Mouse (Mus musculus): Measurements from ENCODE around the gene Slc25a41. TPM values are rescaled to one million over a fixed set of nuclear protein-coding genes. Genes with fewer than 3 reads are reported as not detected.

The Slc25a41 gene
- polyA plus RNA-seq, 2 experiments: 0.13 to 0.26 TPM

DNA sequence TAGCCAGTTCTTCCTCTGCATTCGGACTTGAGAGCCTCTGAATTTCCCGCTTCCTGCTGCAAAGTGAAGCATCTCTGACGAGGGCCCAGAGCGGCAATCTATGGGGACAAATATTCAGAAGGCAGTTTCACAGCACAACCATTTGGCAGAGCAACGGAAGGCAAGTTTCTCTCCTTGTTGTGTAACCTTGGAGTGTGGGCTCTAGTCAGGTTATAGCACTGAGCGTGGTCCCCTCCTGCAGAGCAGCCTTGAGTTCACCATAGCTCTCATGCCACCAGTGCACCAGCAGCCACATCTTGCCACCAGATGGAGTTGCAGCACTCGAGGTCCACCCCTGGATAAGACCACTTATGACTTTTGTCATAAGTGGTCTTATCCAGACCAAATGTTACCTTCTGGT lies 53.0 kb downstream of the Slc25a41 start:
- DNase-seq (ENCODE audit: low spot score) (no peak), ATAC-seq (ENCODE audit: low FRiP score, low read depth) (no peak)
- no peak overlapping the region for H3K4me2 ChIP-seq (replicated peaks; ENCODE audit: low read depth, low read length, severe bottlenecking)

DNA sequence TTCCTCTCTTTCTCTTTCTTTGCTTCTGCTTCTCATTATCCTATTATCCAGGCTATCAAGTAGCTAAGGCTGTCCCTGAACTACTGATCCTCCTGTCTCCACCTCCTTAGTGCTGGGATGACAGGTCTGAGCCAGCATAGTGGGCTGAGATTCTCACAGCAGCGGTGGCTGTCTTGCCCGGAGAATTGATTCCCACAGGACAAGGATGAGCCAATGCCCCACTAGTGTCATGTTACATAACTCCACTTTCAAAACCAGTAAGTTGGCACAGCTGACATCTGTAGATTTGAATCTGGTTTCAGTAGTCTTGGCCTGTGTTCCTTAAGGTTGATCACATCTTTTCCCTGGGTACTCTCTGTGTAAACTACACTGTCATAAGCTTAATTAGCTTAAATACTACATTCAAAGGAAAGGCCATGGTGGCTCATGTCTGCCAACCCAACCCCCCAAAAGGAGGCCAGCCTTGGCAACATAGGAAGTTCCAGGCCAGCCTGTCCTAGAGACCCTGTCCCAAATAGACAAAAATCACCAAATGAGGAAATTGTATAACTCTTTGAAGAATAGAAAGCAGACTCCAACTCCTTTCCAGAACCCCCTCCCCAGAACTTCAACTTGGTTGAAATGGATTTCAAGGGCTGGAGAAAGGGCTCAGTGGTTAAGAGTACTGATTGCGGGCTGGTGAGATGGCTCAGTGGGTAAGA lies 55.2 kb downstream of the Slc25a41 start:
- Histone ChIP-seq H3K36me3 (ENCODE audit: control insufficient read depth, insufficient read depth, low read length) (0 out of 2 replicates have a peak, but pooled peaks cover under 1% of the 10 kb centered on the region), H3K27ac (replicated peaks; ENCODE audit: low read depth, low read length) (no peak overlapping the region), H3K4me1 (ENCODE audit: control insufficient read depth, insufficient read depth, low read length) (peaks cover 5% of the 10 kb centered on the region; the same call in 1 of the 2 replicates), H3K4me2 (replicated peaks; ENCODE audit: low read depth, low read length, severe bottlenecking) (no peak overlapping the region), H3K9ac (ENCODE audit: low read depth, low read length, severe bottlenecking) (no peak overlapping the region), H3K27me3 (ENCODE audit: control insufficient read depth, insufficient read depth, low read length) (no peaks in the 10 kb centered on the region), H3K9me3 (ENCODE audit: control insufficient read depth, low read length) (no peaks in the 10 kb centered on the region), H3K4me3 (replicated peaks; ENCODE audit: low read length) (no peak overlapping the region)
- DNase-seq (ENCODE audit: low spot score) (no peak), ATAC-seq (ENCODE audit: low FRiP score, low read depth) (no peak)
- WGBS: 79% methylated on average over 3 of the region's 3 CpGs
- TF ChIP-seq POLR2A (IDR thresholded peaks at IDR 0.05; ENCODE audit: borderline replicate concordance, extremely low read depth, insufficient read depth, insufficient read length): no peak

More for the DNA sequence above, 53.0 kb downstream of the Slc25a41 start:
- H3K4me3 ChIP-seq (replicated peaks; ENCODE audit: low read length): no peak overlapping the region
- H3K27me3 ChIP-seq (ENCODE audit: control insufficient read depth, insufficient read depth, low read length): no peaks in the 10 kb centered on the region
- no peaks in the 10 kb centered on the region for H3K9me3 ChIP-seq (ENCODE audit: control insufficient read depth, low read length)
- H3K36me3 ChIP-seq (ENCODE audit: control insufficient read depth, insufficient read depth, low read length): peaks cover 17% of the 10 kb centered on the region
- no peak overlapping the region for H3K27ac ChIP-seq (replicated peaks; ENCODE audit: low read depth, low read length)
- no peak for TF ChIP-seq POLR2A (IDR thresholded peaks at IDR 0.05; ENCODE audit: borderline replicate concordance, extremely low read depth, insufficient read depth, insufficient read length)
- 78% methylated on average over 7 of the region's 7 CpGs for WGBS
- no peak overlapping the region for H3K9ac ChIP-seq (ENCODE audit: low read depth, low read length, severe bottlenecking)
- H3K4me1 ChIP-seq (ENCODE audit: control insufficient read depth, insufficient read depth, low read length): peaks cover 5% of the 10 kb centered on the region; the same call in 1 of the 2 replicates

DNA sequence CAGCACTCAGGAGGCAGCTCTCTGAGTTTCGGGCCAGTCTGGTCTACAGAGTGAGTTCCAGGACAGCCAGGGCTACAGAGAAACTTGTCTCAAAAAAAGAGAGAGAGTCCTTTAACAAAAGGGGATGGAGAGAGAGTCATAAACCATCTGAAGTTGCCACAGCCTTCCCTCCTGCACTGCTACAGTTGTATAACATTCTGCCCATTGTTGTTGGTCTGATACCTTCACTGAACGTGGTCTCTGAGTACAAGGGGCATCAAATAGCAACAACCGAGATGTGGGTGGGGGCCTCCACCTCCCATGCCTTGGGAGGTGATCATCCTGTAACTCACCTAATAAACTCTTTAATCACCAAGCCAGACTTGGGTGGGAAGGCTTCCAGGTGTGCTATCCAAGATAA lies 55.8 kb downstream of the Slc25a41 start:
- 70% methylated on average over 3 of the region's 3 CpGs for WGBS
- Histone ChIP-seq H3K36me3 (ENCODE audit: control insufficient read depth, insufficient read depth, low read length) (no peaks in the 10 kb centered on the region), H3K4me3 (replicated peaks; ENCODE audit: low read length) (no peak overlapping the region), H3K27me3 (ENCODE audit: control insufficient read depth, insufficient read depth, low read length) (no peaks in the 10 kb centered on the region), H3K9ac (ENCODE audit: low read depth, low read length, severe bottlenecking) (no peak overlapping the region), H3K9me3 (ENCODE audit: control insufficient read depth, low read length) (no peaks in the 10 kb centered on the region), H3K4me2 (replicated peaks; ENCODE audit: low read depth, low read length, severe bottlenecking) (no peak overlapping the region), H3K4me1 (ENCODE audit: control insufficient read depth, insufficient read depth, low read length) (no peaks in the 10 kb centered on the region), H3K27ac (replicated peaks; ENCODE audit: low read depth, low read length) (no peak overlapping the region)
- no peak for TF ChIP-seq POLR2A (IDR thresholded peaks at IDR 0.05; ENCODE audit: borderline replicate concordance, extremely low read depth, insufficient read depth, insufficient read length)
- no peak for DNase-seq (ENCODE audit: low spot score)
- ATAC-seq (ENCODE audit: low FRiP score, low read depth): no peak

DNA sequence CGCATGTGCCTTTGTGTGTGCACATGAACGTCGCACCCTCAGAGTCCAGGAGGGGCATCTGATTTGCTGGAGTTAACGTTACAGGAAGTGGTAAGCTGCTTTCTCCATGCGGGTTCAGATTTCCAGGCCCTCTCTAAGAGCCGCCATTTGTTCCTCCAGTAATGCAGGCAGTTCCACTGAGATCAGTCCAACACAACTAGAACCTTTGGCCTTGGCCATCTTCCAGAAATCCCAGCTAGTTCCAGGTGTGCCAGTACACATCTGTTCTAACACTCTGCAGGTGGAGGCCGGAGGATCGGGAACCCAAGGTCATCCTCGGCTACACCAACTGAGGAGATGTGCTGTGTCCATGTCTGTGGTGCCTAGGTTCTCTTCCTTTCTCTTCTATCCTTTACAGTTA lies 56.6 kb downstream of the Slc25a41 start:
- no peaks in the 10 kb centered on the region for H3K4me1 ChIP-seq (ENCODE audit: control insufficient read depth, insufficient read depth, low read length)
- H3K36me3 ChIP-seq (ENCODE audit: control insufficient read depth, insufficient read depth, low read length): no peaks in the 10 kb centered on the region
- H3K4me2 ChIP-seq (replicated peaks; ENCODE audit: low read depth, low read length, severe bottlenecking): no peak overlapping the region
- no peaks in the 10 kb centered on the region for H3K27me3 ChIP-seq (ENCODE audit: control insufficient read depth, insufficient read depth, low read length)
- no peak for ATAC-seq (ENCODE audit: low FRiP score, low read depth)
- no peak for DNase-seq (ENCODE audit: low spot score)
- no peak for TF ChIP-seq POLR2A (IDR thresholded peaks at IDR 0.05; ENCODE audit: borderline replicate concordance, extremely low read depth, insufficient read depth, insufficient read length)
- 75% methylated on average over 9 of the region's 9 CpGs for WGBS
- no peaks in the 10 kb centered on the region for H3K9me3 ChIP-seq (ENCODE audit: control insufficient read depth, low read length)
- no peak overlapping the region for H3K9ac ChIP-seq (ENCODE audit: low read depth, low read length, severe bottlenecking)
- no peak overlapping the region for H3K27ac ChIP-seq (replicated peaks; ENCODE audit: low read depth, low read length)
- no peak overlapping the region for H3K4me3 ChIP-seq (replicated peaks; ENCODE audit: low read length)

Other genes starting within 250 kb of the Slc25a41 start
- gene Rfx2, start 210.6 kb downstream of the Slc25a41 start, polyA plus RNA-seq (2012; rRNA removed): 8.2 and 12.1 TPM in 2 replicates
- gene Rfx2, start 210.6 kb downstream of the Slc25a41 start, polyA plus RNA-seq (2014; fragmentation: Nextera tagmentation; extraction: Ambion mirVana): 4.2 and 4.5 TPM in 2 replicates
- gene Acsbg2, start 167.2 kb downstream of the Slc25a41 start, polyA plus RNA-seq (2012; rRNA removed): 0.03 TPM in 1 of 2 replicates, not detected in the other
- not detected in 2 replicates for gene Acsbg2, start 167.2 kb downstream of the Slc25a41 start, polyA plus RNA-seq (2014; fragmentation: Nextera tagmentation; extraction: Ambion mirVana)
- 0.03 and 0.08 TPM in 2 replicates for gene 1700061G19Rik, start 166.2 kb downstream of the Slc25a41 start, polyA plus RNA-seq (2012; rRNA removed)
- gene 1700061G19Rik, start 166.2 kb downstream of the Slc25a41 start, polyA plus RNA-seq (2014; fragmentation: Nextera tagmentation; extraction: Ambion mirVana): 0.26 TPM in 2 replicates
- 98.3 and 132 TPM in 2 replicates for gene Mllt1, start 106.2 kb downstream of the Slc25a41 start, polyA plus RNA-seq (2012; rRNA removed)
- gene Mllt1, start 106.2 kb downstream of the Slc25a41 start, polyA plus RNA-seq (2014; fragmentation: Nextera tagmentation; extraction: Ambion mirVana): 34.5 and 36.3 TPM in 2 replicates
- gene Acer1, start 59.5 kb downstream of the Slc25a41 start, polyA plus RNA-seq (2012; rRNA removed): 1.0 and 1.5 TPM in 2 replicates
- gene Acer1, start 59.5 kb downstream of the Slc25a41 start, polyA plus RNA-seq (2014; fragmentation: Nextera tagmentation; extraction: Ambion mirVana): 1.4 and 5.6 TPM in 2 replicates
- gene Clpp, start 51.3 kb downstream of the Slc25a41 start, polyA plus RNA-seq (2012; rRNA removed): 139 and 177 TPM in 2 replicates
- gene Clpp, start 51.3 kb downstream of the Slc25a41 start, polyA plus RNA-seq (2014; fragmentation: Nextera tagmentation; extraction: Ambion mirVana): 150 and 155 TPM in 2 replicates
- gene Alkbh7, start 44.3 kb downstream of the Slc25a41 start, polyA plus RNA-seq (2012; rRNA removed): 25.1 and 33.9 TPM in 2 replicates
- gene Alkbh7, start 44.3 kb downstream of the Slc25a41 start, polyA plus RNA-seq (2014; fragmentation: Nextera tagmentation; extraction: Ambion mirVana): 40.6 and 41.8 TPM in 2 replicates
- not detected in 2 replicates for gene Pspn, start 41.6 kb downstream of the Slc25a41 start, polyA plus RNA-seq (2012; rRNA removed)
- not detected in 2 replicates for gene Pspn, start 41.6 kb downstream of the Slc25a41 start, polyA plus RNA-seq (2014; fragmentation: Nextera tagmentation; extraction: Ambion mirVana)
- gene Gtf2f1, start 30.4 kb downstream of the Slc25a41 start, polyA plus RNA-seq (2012; rRNA removed): 37.4 and 68.5 TPM in 2 replicates
- 54.1 and 60.1 TPM in 2 replicates for gene Gtf2f1, start 30.4 kb downstream of the Slc25a41 start, polyA plus RNA-seq (2014; fragmentation: Nextera tagmentation; extraction: Ambion mirVana)
- 0.05 TPM in 1 of 2 replicates, not detected in the other for gene Gm17949, start 30.2 kb downstream of the Slc25a41 start, polyA plus RNA-seq (2012; rRNA removed)
- gene Gm17949, start 30.2 kb downstream of the Slc25a41 start, polyA plus RNA-seq (2014; fragmentation: Nextera tagmentation; extraction: Ambion mirVana): 0.22 and 0.26 TPM in 2 replicates
- 115 and 151 TPM in 2 replicates for gene Khsrp, start 10.1 kb downstream of the Slc25a41 start, polyA plus RNA-seq (2012; rRNA removed)
- 49.5 and 56.6 TPM in 2 replicates for gene Khsrp, start 10.1 kb downstream of the Slc25a41 start, polyA plus RNA-seq (2014; fragmentation: Nextera tagmentation; extraction: Ambion mirVana)
- gene Crb3, start 17.5 kb upstream of the Slc25a41 start, polyA plus RNA-seq (2012; rRNA removed): 5.5 and 6.6 TPM in 2 replicates
- 4.6 and 8.3 TPM in 2 replicates for gene Crb3, start 17.5 kb upstream of the Slc25a41 start, polyA plus RNA-seq (2014; fragmentation: Nextera tagmentation; extraction: Ambion mirVana)
- 26.3 and 32.9 TPM in 2 replicates for gene Slc25a23, start 18.2 kb upstream of the Slc25a41 start, polyA plus RNA-seq (2012; rRNA removed)
- gene Slc25a23, start 18.2 kb upstream of the Slc25a41 start, polyA plus RNA-seq (2014; fragmentation: Nextera tagmentation; extraction: Ambion mirVana): 5.7 and 8.3 TPM in 2 replicates
- gene Dennd1c, start 36.9 kb upstream of the Slc25a41 start, polyA plus RNA-seq (2012; rRNA removed): 2.0 and 2.5 TPM in 2 replicates
- gene Dennd1c, start 36.9 kb upstream of the Slc25a41 start, polyA plus RNA-seq (2014; fragmentation: Nextera tagmentation; extraction: Ambion mirVana): 0.97 and 1.9 TPM in 2 replicates
- gene Tubb4a, start 46.1 kb upstream of the Slc25a41 start, polyA plus RNA-seq (2012; rRNA removed): 10.3 and 14.2 TPM in 2 replicates
- 8.8 and 10.1 TPM in 2 replicates for gene Tubb4a, start 46.1 kb upstream of the Slc25a41 start, polyA plus RNA-seq (2014; fragmentation: Nextera tagmentation; extraction: Ambion mirVana)
- gene Tnfsf9, start 63.7 kb upstream of the Slc25a41 start, polyA plus RNA-seq (2012; rRNA removed): 10.6 and 11.3 TPM in 2 replicates
- 6.8 and 7.4 TPM in 2 replicates for gene Tnfsf9, start 63.7 kb upstream of the Slc25a41 start, polyA plus RNA-seq (2014; fragmentation: Nextera tagmentation; extraction: Ambion mirVana)
- gene Cd70, start 108.1 kb upstream of the Slc25a41 start, polyA plus RNA-seq (2012; rRNA removed): not detected in 2 replicates
- not detected in 2 replicates for gene Cd70, start 108.1 kb upstream of the Slc25a41 start, polyA plus RNA-seq (2014; fragmentation: Nextera tagmentation; extraction: Ambion mirVana)
- gene Tnfsf14, start 152.5 kb upstream of the Slc25a41 start, polyA plus RNA-seq (2012; rRNA removed): 0.17 and 0.20 TPM in 2 replicates
- not detected in 2 replicates for gene Tnfsf14, start 152.5 kb upstream of the Slc25a41 start, polyA plus RNA-seq (2014; fragmentation: Nextera tagmentation; extraction: Ambion mirVana)
- gene C3, start 186.5 kb upstream of the Slc25a41 start, polyA plus RNA-seq (2012; rRNA removed): 0.85 and 1.6 TPM in 2 replicates
- 0.46 and 0.52 TPM in 2 replicates for gene C3, start 186.5 kb upstream of the Slc25a41 start, polyA plus RNA-seq (2014; fragmentation: Nextera tagmentation; extraction: Ambion mirVana)
- gene Gpr108, start 206.8 kb upstream of the Slc25a41 start, polyA plus RNA-seq (2012; rRNA removed): 36.4 and 42.7 TPM in 2 replicates
- gene Gpr108, start 206.8 kb upstream of the Slc25a41 start, polyA plus RNA-seq (2014; fragmentation: Nextera tagmentation; extraction: Ambion mirVana): 39.6 and 40.8 TPM in 2 replicates
- gene Trip10, start 207.8 kb upstream of the Slc25a41 start, polyA plus RNA-seq (2012; rRNA removed): 40.5 and 46.9 TPM in 2 replicates
- gene Trip10, start 207.8 kb upstream of the Slc25a41 start, polyA plus RNA-seq (2014; fragmentation: Nextera tagmentation; extraction: Ambion mirVana): 27.1 and 29.8 TPM in 2 replicates
- gene Vav1, start 237.4 kb upstream of the Slc25a41 start, polyA plus RNA-seq (2012; rRNA removed): 2.6 and 3.3 TPM in 2 replicates
- gene Vav1, start 237.4 kb upstream of the Slc25a41 start, polyA plus RNA-seq (2014; fragmentation: Nextera tagmentation; extraction: Ambion mirVana): 3.8 and 4.6 TPM in 2 replicates